Mouse (Mus musculus): ENCODE results near the gene Gm17334.

Gene Gm17334

DNA sequence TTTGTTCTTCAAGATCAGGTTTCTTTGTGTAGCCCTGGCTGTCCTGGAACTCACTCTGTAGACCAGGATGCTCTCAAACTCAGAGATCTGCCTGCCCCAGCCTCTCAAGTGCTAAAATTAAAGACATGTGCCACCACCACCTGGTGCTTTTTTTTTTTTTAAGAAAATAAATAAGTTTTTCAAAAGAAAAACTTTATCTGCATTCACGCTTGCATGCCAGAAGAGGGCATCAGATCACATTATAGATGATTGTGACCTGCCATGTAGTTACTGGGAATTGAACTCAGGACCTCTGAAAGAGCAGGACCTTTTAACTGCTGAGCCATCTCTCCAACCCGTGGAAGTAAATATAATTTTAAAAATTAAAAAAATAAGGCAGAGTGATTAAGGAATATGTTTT lies 27.7 kb downstream of the Gm17334 start:
- DNase-seq (ENCODE audit: inconsistent ontology term): no peak

DNA sequence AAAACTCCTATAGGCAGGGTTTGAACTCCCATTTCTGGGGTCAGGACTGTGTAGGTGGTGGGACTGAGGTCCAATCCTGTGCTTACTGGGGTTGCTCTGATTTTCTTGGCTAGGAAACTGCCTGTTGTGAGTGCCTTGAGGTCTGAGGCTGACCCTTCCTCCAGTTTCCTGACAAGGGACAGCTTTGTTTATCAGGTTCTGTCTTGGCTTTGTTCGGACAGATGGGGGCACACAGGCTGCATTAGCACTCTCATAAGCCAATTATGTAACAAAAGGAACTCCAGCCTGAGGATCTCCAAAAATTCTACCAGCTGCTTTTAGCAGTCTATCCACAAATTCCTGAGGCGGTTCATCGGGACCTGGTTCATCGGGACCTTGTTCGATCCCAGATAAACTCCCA lies 30.6 kb downstream of the Gm17334 start:
- peak; percentile 79 for DNase-seq (ENCODE audit: inconsistent ontology term)

DNA sequence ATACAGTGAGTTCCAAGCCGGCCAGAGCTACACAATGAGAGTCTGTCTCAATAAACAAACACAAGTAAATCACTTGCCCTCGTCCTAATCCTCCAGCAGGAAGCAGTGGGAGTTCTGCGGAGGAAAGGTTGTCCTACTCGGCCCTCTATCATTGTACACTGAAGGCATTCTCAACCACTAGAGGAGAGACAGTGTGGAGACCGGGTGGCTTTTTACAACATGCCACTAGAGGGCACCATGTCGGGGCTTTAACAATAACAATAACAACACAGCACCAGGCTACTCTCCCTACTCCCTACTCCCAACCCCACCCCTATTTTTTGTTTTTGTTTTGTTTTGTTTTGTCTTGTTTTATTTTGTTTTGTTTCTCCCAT lies 35.4 kb downstream of the Gm17334 start:
- DNase-seq (ENCODE audit: inconsistent ontology term): peak; percentile 58

DNA sequence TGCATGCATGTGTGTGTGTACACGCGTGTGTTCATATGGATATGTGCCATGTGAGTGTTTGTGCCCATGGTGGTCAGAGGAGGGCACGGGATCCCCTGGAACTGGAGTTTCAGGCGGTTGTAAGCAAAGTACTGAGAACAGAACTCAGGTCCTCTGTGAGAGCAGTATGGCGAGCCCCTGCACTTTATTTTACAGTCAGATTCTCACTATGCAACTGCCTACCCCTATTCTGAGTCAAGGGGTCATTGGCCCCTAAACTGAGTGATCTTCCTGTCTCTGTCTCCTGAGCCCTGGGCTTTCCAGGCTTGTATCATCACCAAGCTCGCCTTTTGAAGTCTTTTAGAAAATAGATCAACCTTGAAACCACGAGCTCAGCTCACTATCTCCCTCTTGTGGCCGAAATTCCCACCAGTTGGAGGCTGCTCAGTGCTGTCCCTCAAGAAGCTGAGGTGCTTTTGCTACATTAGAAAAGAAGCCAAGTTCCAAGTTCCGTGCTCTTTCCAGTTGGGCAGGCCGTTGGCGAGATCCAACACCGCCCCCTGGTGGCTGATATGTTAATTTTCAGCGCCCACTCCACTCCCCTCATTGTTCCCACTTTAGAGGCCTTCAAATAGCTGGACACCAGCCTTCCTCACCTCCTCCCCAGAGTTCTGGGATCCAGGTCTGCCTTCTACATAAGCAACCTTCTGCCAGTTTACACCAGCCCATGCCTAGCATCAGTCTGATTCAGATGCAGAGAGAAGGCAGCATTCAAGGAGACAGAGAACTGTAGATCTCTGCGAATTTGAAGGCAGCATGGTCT lies 36.0 kb downstream of the Gm17334 start:
- peak; percentile 73 for DNase-seq (ENCODE audit: inconsistent ontology term)

DNA sequence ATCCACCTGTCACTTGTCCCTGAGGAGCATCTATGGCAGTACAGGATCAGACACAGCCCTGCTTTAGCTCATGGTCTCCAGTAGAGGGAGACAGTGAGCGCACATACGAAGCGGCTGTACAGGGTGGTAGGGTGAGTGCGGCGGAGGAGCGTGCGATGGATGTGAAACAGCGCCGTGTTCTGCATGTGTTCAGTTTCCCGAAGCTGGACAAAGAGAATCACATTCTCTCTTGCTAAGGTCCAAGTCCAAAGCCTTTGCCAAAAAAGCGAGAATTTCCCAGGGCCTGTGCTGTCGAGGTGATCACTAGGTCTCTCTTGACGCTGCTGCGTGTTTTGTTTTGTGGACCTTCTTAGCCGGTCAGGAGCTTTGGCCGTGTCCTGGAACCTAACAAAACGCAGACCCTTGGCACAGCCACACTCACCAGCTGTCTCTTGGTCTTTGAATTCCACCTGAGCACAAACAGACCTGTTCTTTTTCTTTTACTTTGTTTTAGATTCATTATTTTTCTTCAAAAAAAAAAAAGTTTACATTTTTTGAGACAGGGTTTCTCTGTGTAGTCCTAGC lies 37.2 kb downstream of the Gm17334 start:
- peak; percentile 58 for DNase-seq (ENCODE audit: inconsistent ontology term)

DNA sequence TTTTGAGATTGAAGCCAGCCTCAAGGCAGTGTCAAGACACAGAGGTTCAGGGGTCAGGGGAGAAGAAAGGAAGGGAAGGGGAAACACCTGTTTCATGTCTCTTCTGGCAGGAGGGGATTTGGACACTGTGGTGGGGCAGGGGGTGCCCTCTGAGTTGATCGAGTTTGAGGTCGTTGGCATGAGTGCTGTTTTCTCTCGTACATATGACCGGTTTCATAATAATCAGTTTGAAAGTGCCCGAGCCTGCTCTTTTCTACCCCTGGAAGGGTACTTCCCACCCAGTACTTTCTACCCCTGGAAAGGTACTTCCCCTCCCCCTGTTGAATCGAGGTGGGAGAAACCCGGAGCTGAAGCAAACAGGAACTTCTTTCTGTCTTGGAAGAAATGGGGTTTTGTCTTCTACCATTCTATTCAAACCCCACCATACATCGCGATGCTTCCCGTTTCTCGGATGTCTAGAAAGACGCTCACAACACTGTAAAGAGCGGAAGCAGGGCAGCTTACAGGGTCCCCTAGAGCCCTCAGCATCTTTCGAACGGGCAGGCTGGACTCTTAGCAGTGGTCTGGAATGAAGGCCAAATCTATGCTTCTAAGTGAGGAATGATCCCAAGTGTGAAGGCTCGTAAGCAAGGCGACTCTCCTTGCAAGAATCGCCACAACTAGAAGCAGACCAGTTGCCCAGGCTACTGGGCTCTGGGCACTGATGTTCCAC lies 37.9 kb downstream of the Gm17334 start:
- no peak for DNase-seq (ENCODE audit: inconsistent ontology term)

DNA sequence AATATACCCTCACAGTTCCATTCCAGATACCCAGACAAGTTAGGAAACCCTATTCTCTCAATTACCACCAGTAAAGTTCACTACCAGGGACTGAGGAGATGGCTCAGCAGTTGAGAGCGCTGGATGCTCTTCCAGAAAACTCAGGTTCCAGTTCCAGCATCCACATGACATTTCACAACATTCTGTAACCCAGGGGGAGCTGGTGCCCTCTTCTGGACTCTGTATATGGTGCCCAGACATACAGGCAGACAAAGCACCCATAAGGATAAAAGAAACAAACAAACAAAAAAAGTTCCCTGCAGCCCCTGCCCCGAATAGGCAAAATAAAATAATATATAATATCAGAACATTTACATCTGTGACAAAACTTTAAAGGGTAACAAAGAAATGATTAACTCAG lies 38.6 kb downstream of the Gm17334 start:
- no peak for DNase-seq (ENCODE audit: inconsistent ontology term)

DNA sequence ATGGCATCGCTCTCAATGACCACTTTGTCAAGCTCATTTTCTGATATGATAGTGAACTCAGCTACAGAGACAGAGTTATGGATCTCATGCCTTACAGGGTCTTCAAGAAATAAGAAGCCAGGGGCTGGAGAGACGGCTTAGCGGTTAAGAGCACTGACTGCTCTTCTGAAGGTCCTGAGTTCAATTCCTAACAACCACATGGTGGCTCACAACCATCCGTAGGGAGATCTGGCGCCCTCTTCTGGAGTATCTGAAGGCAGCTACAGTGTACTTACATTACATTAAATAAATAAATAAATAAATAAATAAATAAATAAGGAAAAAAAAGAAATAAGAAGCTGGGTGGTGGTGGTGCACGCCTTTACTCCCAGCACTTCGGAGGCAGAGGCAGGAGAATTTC lies 39.2 kb downstream of the Gm17334 start:
- DNase-seq (ENCODE audit: inconsistent ontology term): no peak

GRCm38 (mm10) chr11:53732244-53732643 lies 40.7 kb downstream of the Gm17334 start:
- no peak for DNase-seq (ENCODE audit: inconsistent ontology term)

- no peak for DNase-seq (ENCODE audit: inconsistent ontology term)
Measured at GRCm38 (mm10) chr11:53731457-53731856, 41.5 kb downstream of the Gm17334 start.

All from Muller cell, postnatal 12 days (primary cell).